Mouse (Mus musculus): ENCODE results near the gene Cdc37l1. TPM values are rescaled to one million over a fixed set of nuclear protein-coding genes. Genes with fewer than 3 reads are reported as not detected.

The Cdc37l1 gene
- polyA plus RNA-seq, 1 experiment: 14.8 TPM

DNA sequence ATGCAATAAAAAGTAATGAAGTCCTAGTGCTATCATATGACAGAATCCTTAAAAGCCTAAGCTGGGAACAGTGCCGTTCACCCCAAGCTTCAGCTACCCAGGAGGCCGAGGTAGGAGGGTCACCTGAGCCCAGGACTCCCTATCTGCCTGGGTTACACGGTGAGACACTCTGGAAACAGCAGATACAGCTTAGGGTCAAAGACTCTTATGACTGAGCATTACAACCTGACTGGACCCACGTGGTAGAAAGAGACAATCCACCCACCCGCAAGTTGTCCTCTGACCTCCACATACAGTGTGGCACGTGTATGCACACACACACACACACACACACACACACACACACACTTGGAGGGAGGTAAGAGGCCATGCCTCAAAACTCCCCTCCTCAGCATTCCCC is 52.0 kb downstream of the Cdc37l1 start:
- H3K4me1 ChIP-seq (ENCODE audit: control insufficient read depth, insufficient read depth, low read length): peaks cover 6% of the 10 kb centered on the region
- 72% methylated on average over 6 of the region's 6 CpGs for WGBS
- TF ChIP-seq CTCF (IDR thresholded peaks at IDR 0.05; ENCODE audit: insufficient read depth, low read length): no peak
- no peak for TF ChIP-seq POLR2A (IDR thresholded peaks at IDR 0.05; ENCODE audit: borderline replicate concordance, extremely low read depth, low read depth, low read length)
- no peak overlapping the region for H3K4me3 ChIP-seq (replicated peaks; ENCODE audit: extremely low read depth, low read depth, low read length)
- no peak for DNase-seq

GRCm38 (mm10) chr19:29042647-29043046 is 52.5 kb downstream of the Cdc37l1 start:
- Histone ChIP-seq H3K4me1 (ENCODE audit: control insufficient read depth, insufficient read depth, low read length) (peaks cover 5% of the 10 kb centered on the region), H3K4me3 (replicated peaks; ENCODE audit: extremely low read depth, low read depth, low read length) (no peak overlapping the region)
- no peak for DNase-seq
- no peak for TF ChIP-seq CTCF (IDR thresholded peaks at IDR 0.05; ENCODE audit: insufficient read depth, low read length)
- TF ChIP-seq POLR2A (IDR thresholded peaks at IDR 0.05; ENCODE audit: borderline replicate concordance, extremely low read depth, low read depth, low read length): no peak
- 74% methylated on average over 9 of the region's 9 CpGs for WGBS

- DNase-seq: no peak
- 49% methylated on average over 9 of the region's 9 CpGs for WGBS
Measured at GRCm38 (mm10) chr19:29044353-29044768, 54.2 kb downstream of the Cdc37l1 start.

DNA sequence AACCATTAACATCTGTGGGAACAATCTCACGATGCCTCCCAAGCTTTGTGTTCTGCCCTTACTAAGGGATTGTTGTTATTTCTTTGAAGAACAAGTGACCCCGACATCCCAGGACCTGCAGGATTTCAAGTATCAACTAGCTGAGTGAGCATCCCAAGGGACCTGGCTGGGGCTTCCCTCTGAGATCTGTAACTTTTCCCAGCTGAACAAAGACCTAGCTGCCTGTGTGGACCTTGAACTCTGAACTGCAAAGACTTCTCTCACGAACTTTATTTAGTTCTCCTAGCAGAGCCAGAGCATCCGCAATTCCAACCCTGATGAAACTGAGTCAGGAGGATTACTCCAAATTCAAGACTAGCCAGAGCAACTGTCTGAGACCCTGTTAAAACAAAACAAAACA is 55.2 kb downstream of the Cdc37l1 start:
- DNase-seq: no peak
- Histone ChIP-seq H3K4me1 (ENCODE audit: control insufficient read depth, insufficient read depth, low read length) (peaks cover 13% of the 10 kb centered on the region), H3K4me3 (replicated peaks; ENCODE audit: extremely low read depth, low read depth, low read length) (no peak overlapping the region)
- TF ChIP-seq POLR2A (IDR thresholded peaks at IDR 0.05; ENCODE audit: borderline replicate concordance, extremely low read depth, low read depth, low read length) (no peak), CTCF (IDR thresholded peaks at IDR 0.05; ENCODE audit: insufficient read depth, low read length) (no peak)
- WGBS: 53% methylated on average over 4 of the region's 4 CpGs

More at GRCm38 (mm10) chr19:29044353-29044768, 54.2 kb downstream of the Cdc37l1 start:
- H3K4me3 ChIP-seq (replicated peaks; ENCODE audit: extremely low read depth, low read depth, low read length): no peak overlapping the region
- TF ChIP-seq CTCF (IDR thresholded peaks at IDR 0.05; ENCODE audit: insufficient read depth, low read length) (no peak), POLR2A (IDR thresholded peaks at IDR 0.05; ENCODE audit: borderline replicate concordance, extremely low read depth, low read depth, low read length) (no peak)
- peaks cover 10% of the 10 kb centered on the region for H3K4me1 ChIP-seq (ENCODE audit: control insufficient read depth, insufficient read depth, low read length)

DNA sequence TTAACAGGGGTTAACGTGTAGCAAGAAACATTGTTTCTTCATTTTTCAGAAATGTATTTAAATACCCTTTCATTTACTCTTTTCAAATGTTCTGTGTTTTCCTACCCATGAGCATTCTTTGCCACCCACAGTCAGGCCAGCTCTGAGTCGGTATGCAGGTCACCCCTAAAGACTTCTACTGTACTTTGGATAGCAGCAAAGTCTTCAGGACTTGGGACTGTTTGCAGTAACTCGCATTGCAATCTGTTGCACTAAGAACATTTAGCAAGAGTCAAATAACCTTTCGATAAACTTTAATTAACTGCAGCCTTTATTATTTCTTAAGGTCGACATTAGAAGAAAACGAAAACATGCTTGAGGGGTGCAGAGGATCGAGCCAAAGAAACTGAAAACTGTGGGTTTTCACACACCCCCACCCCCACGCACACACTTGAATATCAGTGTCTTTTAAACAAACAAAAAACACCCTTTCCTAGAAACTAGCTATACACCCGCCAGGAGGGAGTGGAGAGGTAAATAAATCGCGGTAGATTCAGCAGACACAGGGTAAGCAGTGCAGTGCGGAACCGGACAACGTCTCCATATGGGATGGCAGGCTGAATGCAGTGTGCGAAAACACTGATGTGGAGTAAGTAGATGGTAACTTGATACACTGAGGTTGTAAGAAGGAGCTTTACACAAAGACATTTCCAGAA is 56.0 kb downstream of the Cdc37l1 start:
- Histone ChIP-seq H3K4me3 (replicated peaks; ENCODE audit: extremely low read depth, low read depth, low read length) (peak overlapping the region; percentile 82), H3K4me1 (ENCODE audit: control insufficient read depth, insufficient read depth, low read length) (peaks cover 13% of the 10 kb centered on the region)
- 17% methylated on average over 15 of the region's 15 CpGs for WGBS
- TF ChIP-seq CTCF (IDR thresholded peaks at IDR 0.05; ENCODE audit: insufficient read depth, low read length): no peak
- TF ChIP-seq POLR2A (IDR thresholded peaks at IDR 0.05; ENCODE audit: borderline replicate concordance, extremely low read depth, low read depth, low read length): no peak
- no peak for DNase-seq

GRCm38 (mm10) chr19:29046961-29047333 is 56.8 kb downstream of the Cdc37l1 start:
- Histone ChIP-seq H3K4me1 (ENCODE audit: control insufficient read depth, insufficient read depth, low read length) (peaks cover 13% of the 10 kb centered on the region), H3K4me3 (replicated peaks; ENCODE audit: extremely low read depth, low read depth, low read length) (peak overlapping the region; percentile 93)
- no peak for DNase-seq
- 9% methylated on average over 4 of the region's 4 CpGs for WGBS
- TF ChIP-seq CTCF (IDR thresholded peaks at IDR 0.05; ENCODE audit: insufficient read depth, low read length) (no peak), POLR2A (IDR thresholded peaks at IDR 0.05; ENCODE audit: borderline replicate concordance, extremely low read depth, low read depth, low read length) (no peak)

DNA sequence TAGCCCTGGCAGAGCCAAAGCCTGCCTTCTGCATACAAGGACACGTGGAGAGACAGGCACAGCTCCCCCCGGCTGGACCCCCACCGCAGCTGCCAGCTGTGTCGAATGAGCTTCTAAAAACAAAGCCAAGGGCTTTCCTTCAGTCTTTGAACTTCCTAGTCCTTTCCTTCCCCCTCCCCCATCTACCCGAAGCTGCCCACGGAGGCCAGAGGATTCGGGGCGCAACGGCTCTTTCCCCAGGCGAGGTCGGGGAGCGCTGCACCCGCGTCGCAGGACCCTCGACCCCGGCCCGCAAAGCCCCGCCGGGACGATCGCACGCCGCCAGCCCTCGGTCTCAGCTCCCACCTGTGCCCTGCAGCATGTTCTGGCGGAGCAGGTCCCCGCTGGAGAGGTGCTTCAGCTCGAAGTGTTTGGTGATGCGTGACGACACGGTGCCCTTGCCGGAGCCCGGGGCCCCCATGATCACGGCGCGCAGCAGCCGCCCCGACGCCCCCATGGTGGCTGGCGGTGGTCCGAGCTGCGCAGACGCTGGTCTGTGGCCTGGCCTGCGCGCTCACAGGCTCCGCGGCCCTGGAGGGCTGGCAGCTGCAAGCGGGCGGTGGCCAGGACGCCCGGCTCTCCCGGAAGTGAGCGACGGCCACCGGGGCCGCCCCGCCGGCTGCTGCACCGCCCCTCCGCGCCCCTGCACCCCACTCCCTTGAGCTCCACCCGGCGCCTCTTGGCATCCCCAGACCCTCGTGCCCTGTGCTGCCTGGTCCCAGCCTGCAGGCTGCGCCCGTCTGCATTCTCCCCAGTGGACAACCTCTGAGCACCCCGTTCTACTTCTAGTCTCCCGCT is 57.4 kb downstream of the Cdc37l1 start, which contains the start of gene Ak3:
Gene Ak3, minus strand, starts transcription at position 628 of the 837 bp plus-strand sequence.
- H3K4me3 ChIP-seq (replicated peaks; ENCODE audit: extremely low read depth, low read depth, low read length): peak within 1 kb of the TSS; percentile 93
- TF ChIP-seq POLR2A (IDR thresholded peaks at IDR 0.05; ENCODE audit: borderline replicate concordance, extremely low read depth, low read depth, low read length) (peak; percentile 60), CTCF (IDR thresholded peaks at IDR 0.05; ENCODE audit: insufficient read depth, low read length) (peak; percentile 23; the same call in 1 of the 2 replicates)
- H3K4me1 ChIP-seq (ENCODE audit: control insufficient read depth, insufficient read depth, low read length): peaks cover 13% of the 10 kb centered on the region
- peak; percentile 81 for DNase-seq
- under 1% methylated on average over 68 of the region's 68 CpGs for whole genome bisulfite sequencing

- TF ChIP-seq POLR2A (IDR thresholded peaks at IDR 0.05; ENCODE audit: borderline replicate concordance, extremely low read depth, low read depth, low read length): no peak
- TF ChIP-seq CTCF (IDR thresholded peaks at IDR 0.05; ENCODE audit: insufficient read depth, low read length): no peak
- WGBS: 52% methylated on average over 12 of the region's 12 CpGs
- peaks cover 13% of the 10 kb centered on the region for H3K4me1 ChIP-seq (ENCODE audit: control insufficient read depth, insufficient read depth, low read length)
- DNase-seq: peak; percentile 30
- H3K4me3 ChIP-seq (replicated peaks; ENCODE audit: extremely low read depth, low read depth, low read length): no peak overlapping the region
Measured at GRCm38 (mm10) chr19:29049401-29050075, 59.4 kb downstream of the Cdc37l1 start.
